Mouse (Mus musculus) T-helper 1 cell (primary cell): Measurements from ENCODE around the gene Olfr350.

Experiments
- in situ Hi-C: fragments of 300-600 bp; cut with MboI, MseI; formaldehyde crosslinking; loops from one replicate; pipeline ENCODE4 v1.15.1; 2025; ENCODE audit warnings: high pct_unique_total_duplicates

The Olfr350 gene

DNA sequence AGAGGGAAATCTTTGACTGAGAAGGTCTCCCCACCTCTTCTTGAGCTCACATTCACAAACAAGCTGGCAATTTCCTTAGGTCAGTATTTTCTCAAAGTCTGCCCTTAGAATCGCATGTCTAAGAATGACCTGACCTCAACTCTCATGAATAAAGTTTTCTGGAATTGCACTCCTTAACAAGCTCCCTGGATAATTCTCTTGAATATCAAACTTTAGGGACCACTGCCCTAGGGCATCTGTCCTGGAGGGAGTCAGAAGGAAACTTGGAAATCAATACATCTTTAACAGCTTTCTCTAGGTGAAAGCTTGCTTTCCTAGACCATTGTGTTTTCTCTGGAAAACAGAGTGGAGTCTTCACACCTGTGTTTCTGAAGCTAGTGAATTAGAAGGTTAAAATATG, at the start of gene Olfr350:
Olfr350 (plus strand) TSS at position 301 of the 400 bp plus-strand sequence.
- in situ Hi-C loops = no loop called here

GRCm38 (mm10) chr2:36816932-36817331, 29.2 kb upstream of the Olfr350 start, which contains the start of gene Olfr3:
Gene Olfr3, minus strand, starts transcription at chr2:36817032.
- in situ Hi-C loops = no loop called here

GRCm38 (mm10) chr2:36862560-36862959, 16.4 kb downstream of the Olfr350 start, which contains the start of gene Olfr351:
Gene Olfr351, minus strand, starts transcription at chr2:36862660.
- in situ Hi-C loops = no loop called here

DNA sequence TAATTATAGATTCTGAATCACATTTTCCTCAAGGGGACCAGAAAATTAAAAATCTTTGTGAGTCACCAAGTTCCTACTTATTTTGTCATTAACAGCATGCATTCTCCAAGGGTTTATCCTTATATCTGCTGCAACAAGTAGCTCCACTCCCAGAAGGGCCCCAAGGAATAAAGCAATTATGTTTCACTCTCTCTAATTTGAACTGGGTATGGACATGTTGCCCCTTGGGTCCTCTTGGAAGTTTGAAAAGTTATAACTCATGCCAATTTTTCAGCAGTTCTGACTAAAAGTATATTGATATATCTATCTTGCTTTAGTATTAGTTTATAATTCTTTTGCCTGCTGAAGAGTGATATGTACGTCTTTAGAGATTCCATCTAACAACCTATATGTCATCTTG, 22.1 kb downstream of the Olfr350 start, which contains the start of gene Olfr352:
Olfr352 (plus strand) TSS at position 301 of the 400 bp plus-strand sequence.
- in situ Hi-C loops = no loop called here

DNA sequence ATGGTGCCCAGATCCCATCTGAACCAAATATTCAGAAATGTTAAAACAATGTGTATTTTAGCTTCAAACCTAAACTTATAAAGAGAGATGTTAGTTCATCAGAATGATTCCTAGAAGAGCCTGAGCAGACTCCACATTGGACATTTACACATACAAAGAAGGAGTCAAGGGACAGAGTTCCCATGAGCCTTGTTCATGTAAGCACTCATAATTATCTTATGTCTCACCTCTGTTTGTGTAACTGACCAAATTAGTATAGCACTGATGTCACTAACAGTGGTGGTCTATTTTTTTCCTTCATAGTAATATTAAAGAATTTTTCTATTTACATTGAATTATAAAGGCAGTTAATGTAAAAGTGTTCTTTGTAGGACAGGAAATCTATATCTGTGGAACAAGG, 46.7 kb downstream of the Olfr350 start, which contains the start of gene Olfr353:
Olfr353 (minus strand) TSS at position 101 of the 400 bp plus-strand sequence.
- in situ Hi-C loops = no loop called here

- in situ Hi-C loops = no loop called here
Observed at GRCm38 (mm10) chr2:36897114-36897513, 51.0 kb downstream of the Olfr350 start.
